Mouse (Mus musculus) megakaryocyte, adult 5-6 weeks (primary cell): ENCODE data around the gene Cyth3. TPM values are rescaled to one million over a fixed set of nuclear protein-coding genes. Genes with fewer than 3 reads are reported as not detected.

Experiments used
- ATAC-seq: 2 replicates; pipeline ENCODE4 v1.8.0; 2016; ENCODE audit warnings: mild to moderate bottlenecking, inconsistent platforms; ENCODE audit not compliant: poor library complexity, severe bottlenecking
- total RNA-seq, 2 experiments: library from RNA; stranded (forward) in 1 of 2; stranded (reverse) in 1 of 2; fragments of 153-499, 151-499 nt in 1 of 2; fragments of 221-1000, 200-1000 nt in 1 of 2; gene quantifications; 2 replicates each; pipeline versions ENCODE4 v1.2.3 to v1.2.4; 2015 to 2017

Gene Cyth3
- total RNA-seq, 2 experiments from 2014 or later = 5.4 to 7.5 TPM

- ATAC-seq = no peak
Measured at GRCm38 (mm10) chr5:143615353-143615752, 6.9 kb upstream of the Cyth3 start.

DNA sequence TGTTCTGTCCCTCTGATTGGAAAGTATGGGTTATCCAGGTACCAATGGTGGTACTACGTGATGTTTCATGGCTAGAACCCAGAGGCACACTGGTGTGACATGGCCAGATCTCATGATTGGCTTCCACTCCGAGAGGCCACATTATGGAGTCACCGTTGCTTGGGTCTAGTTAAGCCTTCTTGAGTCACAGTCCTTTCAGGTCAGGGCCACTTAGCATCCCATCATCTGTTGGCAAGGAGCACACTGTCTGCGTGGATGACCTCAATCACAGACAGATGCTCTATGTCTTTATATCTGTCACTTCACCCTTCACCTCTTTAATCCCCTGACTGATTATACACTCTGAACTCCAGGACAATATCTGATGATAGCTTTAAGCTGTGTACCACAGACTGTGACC, 6.1 kb upstream of the Cyth3 start:
- no peak for ATAC-seq

GRCm38 (mm10) chr5:143616657-143617329, 5.5 kb upstream of the Cyth3 start:
- no peak for ATAC-seq

DNA sequence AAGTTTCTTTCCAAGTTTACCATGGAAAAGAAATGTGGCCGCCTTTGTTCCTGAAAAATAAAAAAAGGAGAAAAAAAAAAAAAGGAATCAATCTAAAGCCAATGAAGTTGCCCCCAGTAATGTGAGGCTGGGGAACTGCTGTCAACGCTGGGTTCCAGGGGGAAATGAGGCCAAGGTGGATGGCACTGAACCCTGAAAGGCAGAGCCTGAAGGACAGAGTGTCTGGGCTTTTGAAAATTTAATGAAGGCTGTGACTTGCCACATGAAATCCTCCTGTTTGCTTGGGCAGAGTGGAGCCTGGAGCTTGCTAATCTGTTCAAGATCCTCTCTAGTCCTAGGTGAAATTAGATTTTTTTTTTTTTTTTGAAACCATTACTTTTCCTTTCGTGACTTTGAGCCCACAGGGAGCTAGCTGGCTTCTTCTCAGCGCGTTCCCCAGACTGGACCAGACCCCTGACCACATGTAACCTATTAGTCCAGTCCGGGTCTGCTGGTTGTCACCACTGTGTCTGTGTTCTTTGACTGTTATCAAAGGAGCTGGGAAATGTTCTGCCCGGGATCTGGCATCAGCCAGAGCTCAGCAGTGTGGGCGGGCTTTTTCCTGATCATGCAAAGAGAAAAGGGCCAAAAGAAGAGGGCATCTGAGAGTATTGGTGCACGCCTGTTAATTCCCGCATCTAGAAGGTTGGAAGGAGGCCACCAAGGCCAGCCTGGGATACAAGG, 4.6 kb upstream of the Cyth3 start:
- ATAC-seq = no peak

GRCm38 (mm10) chr5:143618585-143618984, 3.7 kb upstream of the Cyth3 start:
- ATAC-seq = no peak

DNA sequence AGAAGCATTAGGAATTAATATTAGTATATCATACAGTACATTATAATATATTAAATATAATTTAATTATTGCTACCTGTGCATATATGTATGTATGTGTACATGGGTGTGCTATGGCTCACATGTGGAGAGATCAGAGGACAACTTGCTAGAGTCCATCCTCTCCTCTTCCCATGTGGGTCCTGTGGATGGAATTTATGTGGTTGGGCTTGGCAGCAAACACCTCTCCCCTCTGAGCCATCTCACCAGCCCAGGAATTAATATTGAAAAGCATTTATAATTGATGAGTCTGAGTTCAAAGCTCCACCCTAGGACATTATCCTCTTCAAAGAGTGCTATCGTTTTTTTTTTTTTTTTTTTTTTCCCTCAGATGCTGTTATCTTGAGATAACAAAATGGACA, 2.1 kb upstream of the Cyth3 start:
- ATAC-seq = no peak

GRCm38 (mm10) chr5:143620941-143621340, 1.3 kb upstream of the Cyth3 start:
- no peak for ATAC-seq

DNA sequence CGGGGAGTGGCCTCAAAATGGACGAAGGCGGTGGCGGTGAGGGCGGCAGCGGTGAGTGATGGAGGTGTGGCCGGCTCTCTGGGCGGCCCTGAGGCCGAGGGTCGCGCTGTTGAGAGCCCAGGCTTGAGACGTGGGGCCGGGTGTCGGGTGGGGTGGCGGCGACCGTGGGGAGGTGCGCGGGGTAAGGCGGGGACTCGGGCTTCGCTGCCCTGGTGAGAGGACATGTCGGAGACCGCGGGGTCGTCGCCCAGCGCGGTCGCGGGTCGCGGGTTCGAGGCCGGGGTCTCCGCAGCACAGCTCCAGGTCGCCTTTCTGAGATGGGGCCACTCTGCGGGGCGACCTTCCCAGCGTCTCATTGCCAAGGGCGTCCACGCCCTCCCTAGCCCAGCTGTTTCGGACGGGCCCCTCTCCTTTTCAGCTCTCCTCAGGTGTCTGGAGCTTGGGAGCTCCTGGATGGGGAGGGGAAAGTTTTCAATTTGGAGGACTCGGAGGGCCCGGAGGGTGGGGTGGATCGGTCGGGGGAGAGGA, 440 bp downstream of the Cyth3 start:
- ATAC-seq = no peak

DNA sequence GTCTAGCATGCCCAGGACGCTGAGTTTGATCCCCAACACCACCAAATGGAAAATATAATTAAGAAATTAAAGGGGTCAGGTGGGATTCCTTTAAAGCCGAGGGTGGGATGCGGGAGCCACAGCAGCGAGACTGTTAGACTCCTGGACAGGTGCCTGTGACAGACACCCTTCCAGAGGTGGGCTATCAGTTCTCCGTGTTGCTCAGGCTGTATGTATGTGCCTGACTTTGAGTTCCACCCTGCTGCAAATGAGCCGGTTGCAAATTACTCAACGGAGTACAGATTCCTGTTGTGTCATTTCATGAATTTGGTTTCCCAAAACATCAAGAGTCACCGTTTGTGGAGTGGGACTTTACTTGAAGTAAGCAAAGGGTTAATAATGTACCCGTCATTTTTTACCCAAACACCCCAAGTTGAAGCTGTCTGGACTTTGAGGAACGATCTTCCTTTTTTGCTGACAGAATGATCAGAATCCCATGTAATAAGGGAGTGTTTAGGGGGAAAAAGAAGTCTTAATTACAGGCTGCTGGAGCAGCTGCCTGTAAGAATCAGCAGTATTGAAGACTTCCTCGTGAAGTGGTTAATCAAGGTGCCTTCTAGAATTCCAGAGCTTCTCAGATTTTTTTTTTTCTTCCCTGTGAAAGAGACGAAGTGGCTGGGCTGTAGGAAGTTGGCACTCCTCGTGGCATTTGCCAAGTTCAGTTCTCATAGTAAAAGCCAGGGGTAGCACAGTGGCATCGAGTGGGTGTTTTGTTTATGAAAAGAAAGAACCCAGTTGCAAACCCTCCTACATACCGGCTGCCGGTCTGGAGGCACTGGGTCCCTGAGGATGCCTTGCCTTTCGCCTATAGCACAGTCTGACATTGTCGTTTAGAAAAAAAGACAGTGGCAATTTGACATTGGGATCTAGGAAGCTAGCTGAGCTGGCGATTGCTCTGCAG, 1.4 kb downstream of the Cyth3 start:
- ATAC-seq = no peak

DNA sequence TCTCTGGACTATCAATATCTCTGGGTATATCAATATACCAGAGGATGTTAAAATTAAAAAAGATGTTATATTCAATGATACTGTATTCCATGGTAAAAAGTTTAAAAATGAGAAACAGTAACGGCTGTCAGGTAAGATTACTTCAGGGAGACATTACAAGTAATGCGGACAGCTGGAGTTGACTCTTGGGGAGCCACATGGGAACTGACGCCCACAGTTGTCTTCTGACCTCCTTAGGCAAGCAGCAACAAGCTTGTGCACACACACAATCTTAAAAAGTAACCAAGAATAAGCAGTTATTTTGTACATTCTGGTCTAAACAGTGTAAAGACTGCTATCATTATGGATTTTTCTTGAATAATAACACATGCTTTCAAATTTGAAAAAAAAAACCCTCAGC, 2.2 kb downstream of the Cyth3 start:
- no peak for ATAC-seq

DNA sequence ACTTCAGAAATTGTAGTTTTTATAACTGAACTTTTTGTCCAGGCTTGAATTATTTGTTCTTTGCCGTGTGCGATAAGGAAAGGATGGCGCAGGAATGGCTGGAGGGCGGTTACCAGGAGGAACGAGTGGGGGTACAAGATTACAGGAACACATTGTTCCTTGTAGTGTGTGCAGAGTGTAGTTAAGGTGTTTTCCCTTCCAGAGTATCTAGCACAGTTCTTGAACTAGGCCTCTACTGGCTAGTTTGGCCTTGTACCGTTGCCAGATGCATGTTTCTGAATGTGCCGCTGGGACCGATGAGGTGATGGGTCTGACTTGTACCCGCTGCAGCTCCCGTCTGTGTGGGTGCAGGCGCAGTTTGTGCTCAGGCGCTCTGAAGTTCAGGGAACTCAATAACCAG, 3.2 kb downstream of the Cyth3 start:
- no peak for ATAC-seq

GRCm38 (mm10) chr5:143625940-143626588, 3.8 kb downstream of the Cyth3 start:
- ATAC-seq = no peak

- ATAC-seq = no peak
Measured at GRCm38 (mm10) chr5:143627507-143627906, 5.3 kb downstream of the Cyth3 start.

DNA sequence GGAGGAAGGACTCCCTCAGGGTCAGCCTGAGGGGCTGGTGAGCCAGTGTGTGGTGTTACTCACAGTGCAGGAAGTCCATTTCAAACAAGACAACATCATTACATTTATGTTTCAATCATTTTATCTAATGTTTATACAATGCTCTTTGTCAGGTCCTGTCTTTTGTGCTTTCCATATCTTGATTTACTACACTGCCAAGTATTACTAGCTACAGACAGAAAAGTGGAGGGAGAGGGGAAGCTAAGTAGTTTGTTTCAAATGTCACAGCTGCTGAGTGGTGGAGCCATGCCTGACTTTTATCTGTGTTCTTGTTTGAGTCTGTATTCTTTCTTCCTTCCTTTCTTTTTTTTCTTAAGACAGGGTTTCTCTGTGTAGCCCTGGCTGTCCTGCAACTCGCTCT, 5.7 kb downstream of the Cyth3 start:
- no peak for ATAC-seq

DNA sequence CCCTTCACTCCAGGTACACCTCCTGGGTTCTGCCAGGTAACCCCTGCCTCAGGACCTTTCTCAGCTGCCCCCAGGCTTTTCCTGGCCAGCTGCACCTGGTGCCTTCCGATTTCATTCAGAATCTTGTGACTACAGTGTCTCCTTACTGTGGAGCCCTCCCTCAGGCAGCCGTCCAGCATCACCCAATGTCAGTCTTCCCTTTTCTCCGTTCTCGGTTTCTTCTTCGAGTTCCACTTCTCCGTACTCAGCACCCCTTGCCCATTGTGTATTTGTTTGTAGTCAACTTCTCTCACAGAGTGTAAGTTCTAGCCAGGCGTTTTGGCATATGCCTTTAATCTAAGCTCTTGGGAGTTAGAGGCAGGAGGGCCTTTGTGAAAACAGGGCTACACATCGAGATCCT, 7.4 kb downstream of the Cyth3 start:
- 0 out of 2 replicates have a peak, but pooled peaks have one; percentile 20 for ATAC-seq

DNA sequence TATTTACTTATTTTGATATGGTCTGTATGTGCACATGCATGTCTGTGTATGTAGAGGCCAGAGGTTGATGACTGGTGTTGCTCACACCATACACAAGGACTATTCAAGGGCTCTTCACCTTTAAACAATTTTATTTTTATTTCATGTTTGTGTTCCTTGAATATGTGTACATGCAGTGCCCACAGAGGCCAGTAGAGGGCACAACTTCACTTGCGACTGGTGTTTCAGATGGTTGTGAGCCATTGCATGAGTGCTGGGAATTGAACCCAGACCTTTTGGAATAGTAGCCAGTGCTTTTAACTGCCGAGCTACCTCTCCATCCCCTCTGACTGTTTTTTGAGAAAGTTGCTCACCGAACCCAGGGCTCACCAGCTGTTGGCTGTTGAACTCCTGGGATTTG, 8.0 kb downstream of the Cyth3 start:
- ATAC-seq = no peak

- no peak for ATAC-seq
Measured at GRCm38 (mm10) chr5:143630738-143631137, 8.5 kb downstream of the Cyth3 start.

DNA sequence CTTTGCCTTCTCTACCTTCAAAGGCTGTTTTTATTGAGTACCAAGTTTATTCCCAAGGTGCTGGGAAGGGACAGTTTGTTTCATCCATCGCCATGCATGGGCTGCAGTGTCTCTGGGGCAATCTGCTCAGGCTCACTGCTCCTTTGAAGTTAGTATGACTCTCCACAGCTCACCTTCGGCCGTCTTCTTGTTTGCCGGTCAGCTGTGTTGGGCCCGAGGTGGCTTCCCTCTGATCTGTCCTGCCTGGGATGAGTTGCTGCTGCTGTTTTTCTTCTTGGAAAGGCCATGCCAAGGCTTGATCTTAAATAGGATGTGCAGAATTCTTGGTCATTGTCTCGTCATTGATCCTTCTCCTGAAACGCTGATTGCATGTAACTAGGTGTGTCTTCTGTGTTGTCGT, 9.3 kb downstream of the Cyth3 start:
- no peak for ATAC-seq

DNA sequence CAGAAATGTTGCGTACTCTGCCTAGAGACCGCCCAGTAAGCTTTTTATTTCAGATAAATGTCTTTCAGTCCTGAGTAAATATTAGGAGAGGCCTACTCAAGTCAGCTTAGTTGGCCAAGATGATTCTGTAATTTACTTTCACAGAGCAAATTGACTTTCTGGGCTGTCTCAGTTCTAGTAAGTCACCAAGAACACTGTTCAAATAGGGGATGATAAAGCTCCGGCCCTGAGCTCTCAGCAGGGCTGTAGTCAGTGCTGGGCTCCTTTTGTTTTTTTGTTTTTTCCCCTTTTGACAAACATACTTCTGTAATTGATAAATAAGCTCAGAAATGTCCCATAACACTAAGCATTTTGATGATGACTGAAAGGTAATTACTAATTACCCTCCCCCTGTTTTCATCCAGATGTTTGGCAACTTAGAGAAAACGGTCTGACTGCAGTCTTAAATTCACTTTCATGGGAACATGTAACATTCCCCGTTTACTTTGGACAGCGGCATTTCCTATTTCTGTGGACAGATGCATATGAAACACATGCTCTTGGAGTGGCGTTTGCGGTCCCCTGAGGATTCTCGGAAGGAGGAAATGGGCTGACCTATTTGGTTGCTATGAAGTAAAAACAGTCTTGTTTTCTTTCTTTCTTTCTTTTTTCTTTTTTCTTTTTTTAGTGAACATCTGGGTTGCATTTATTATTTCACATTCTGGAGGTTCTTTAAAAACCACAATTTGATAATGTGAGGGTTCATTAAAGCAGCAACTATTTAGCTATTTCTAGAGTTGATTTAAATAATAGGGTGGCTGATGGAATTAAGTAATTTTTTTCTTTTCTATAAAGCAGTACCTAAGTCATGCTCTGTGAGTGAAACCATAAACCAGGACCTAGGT, 10.7 kb downstream of the Cyth3 start:
- no peak for ATAC-seq

DNA sequence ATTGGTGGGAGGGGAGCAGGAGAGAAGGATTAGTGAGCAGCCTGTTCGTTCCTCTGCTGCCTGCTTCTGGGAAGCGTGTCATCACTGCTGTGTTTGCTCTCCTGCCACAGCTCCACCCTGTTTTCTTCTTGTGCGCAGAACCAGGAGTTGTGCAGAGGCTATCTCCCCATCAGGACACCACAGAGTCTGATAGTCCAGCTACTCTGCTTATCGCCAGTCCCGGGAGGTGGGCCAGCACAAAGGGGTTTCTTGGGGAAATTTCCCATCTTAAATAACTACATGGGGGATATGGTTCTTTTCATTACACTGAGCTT, 11.3 kb downstream of the Cyth3 start:
- no peak for ATAC-seq
